In genomic region chr11:22706082-22706481, GRCm38 (mm10) we compare ENCODE assay signal across 25 mouse cellular contexts.
"Had no signal": no experiment of that assay in that cellular context is flagged by ENCODE, and none has a peak within 500 bp of the region (broad histone marks: within the 10 kb centered on the region; RNA-seq: fewer than 3 reads in every experiment).

No protein-coding gene starts in this region.

- H3K27ac ChIP-seq: heart, embryonic 10.5 days; hindbrain, embryonic 13.5 days; hindbrain, embryonic 15.5 days; hindbrain, postnatal 0 days; kidney, embryonic 15.5 days; kidney, postnatal 0 days; limb, embryonic 12.5 days; liver, embryonic 13.5 days had no signal

- H3K36me3 ChIP-seq: heart, embryonic 10.5 days; heart, embryonic 12.5 days; hindbrain, embryonic 13.5 days; hindbrain, embryonic 15.5 days; kidney, embryonic 15.5 days; limb, embryonic 12.5 days; liver, embryonic 13.5 days had no signal

- H3K4me1 ChIP-seq: heart, embryonic 10.5 days; heart, embryonic 12.5 days; hindbrain, embryonic 13.5 days; hindbrain, embryonic 15.5 days; limb, embryonic 12.5 days; liver, embryonic 13.5 days had no signal

- H3K4me3 ChIP-seq: heart, embryonic 10.5 days; heart, embryonic 12.5 days; hindbrain, embryonic 13.5 days; hindbrain, embryonic 15.5 days; kidney, embryonic 15.5 days; limb, embryonic 12.5 days; liver, embryonic 13.5 days had no signal

- H3K9ac ChIP-seq: heart, embryonic 12.5 days; hindbrain, embryonic 13.5 days; hindbrain, embryonic 15.5 days; kidney, embryonic 15.5 days; limb, embryonic 12.5 days; liver, embryonic 13.5 days had no signal

- H3K9me3 ChIP-seq: heart, embryonic 10.5 days; heart, embryonic 12.5 days; hindbrain, embryonic 13.5 days; hindbrain, embryonic 15.5 days; kidney, embryonic 15.5 days; limb, embryonic 12.5 days; liver, embryonic 13.5 days had no signal

- DNase-seq: gastrocnemius, postnatal 14 days; gastrocnemius, postnatal 36 days; heart, adult 18-20 months; heart, postnatal 10 days; heart, postnatal 36 days; kidney, adult 11 months; kidney, adult 2 months; kidney, adult 9 months; kidney, postnatal 14 days; kidney, postnatal 36 days; layer of hippocampus, adult 9-11 months; layer of hippocampus, postnatal 36 days; left cerebral cortex, postnatal 4 days; liver; liver, embryonic 13.5 days had no signal

- H3K4me2 ChIP-seq: heart, embryonic 12.5 days; hindbrain, embryonic 13.5 days; hindbrain, embryonic 15.5 days; kidney, embryonic 15.5 days; limb, embryonic 12.5 days; liver, embryonic 11.5 days; liver, embryonic 13.5 days had no signal

- ATAC-seq: hindbrain, postnatal 0 days; intestine, embryonic 16.5 days had no signal

- H3K27me3 ChIP-seq: heart, embryonic 12.5 days; hindbrain, embryonic 13.5 days; hindbrain, embryonic 15.5 days; kidney, embryonic 15.5 days; limb, embryonic 12.5 days; liver, embryonic 13.5 days had no signal
